Mouse (Mus musculus): ENCODE results near the gene Hspb6.

- TF ChIP-seq POLR2A (IDR thresholded peaks at IDR 0.05; ENCODE audit: low read depth, low read length) (no peak), CTCF (IDR thresholded peaks at IDR 0.05; ENCODE audit: extremely low read depth, insufficient read length, insufficient replicate concordance, low read depth, low read length) (peak; percentile 96; the same call in 1 of the 2 replicates)
Observed at GRCm38 (mm10) chr7:30589435-30590301, 37.7 kb downstream of the Hspb6 start.
